8 mouse cellular contexts compared by ENCODE assay signal in the genomic region with DNA sequence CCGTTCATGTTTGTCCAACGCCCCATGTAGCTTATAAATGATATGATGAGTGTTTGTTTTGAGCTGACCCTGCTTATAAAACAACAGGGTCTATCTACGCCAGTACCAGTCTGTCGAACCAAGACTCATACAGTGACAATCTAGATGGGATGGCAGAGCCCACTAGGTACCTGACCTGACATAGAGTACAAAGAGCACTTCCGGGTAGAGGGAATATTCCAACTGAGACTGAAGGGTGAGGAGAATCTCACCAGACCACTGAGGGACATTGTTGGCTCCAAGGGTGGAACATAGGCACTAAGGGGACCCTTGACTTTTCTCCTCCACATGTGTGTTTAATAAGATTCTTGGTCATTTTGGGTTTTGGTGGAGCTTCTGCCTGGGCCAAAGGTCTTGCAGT. TPM values are rescaled to one million over a fixed set of nuclear protein-coding genes. Genes with fewer than 3 reads are reported as not detected.
DNase-seq lines count a peak whose midpoint lies in the region; ATAC-seq and TF ChIP-seq lines count a peak whose summit lies in the region.

No protein-coding gene starts in this region.

- peaks cover 17% of the 10 kb centered on the region for H3K4me1 ChIP-seq in embryonic facial prominence, embryonic 13.5 days
- peaks cover 15% of the 10 kb centered on the region for H3K4me1 ChIP-seq in hindbrain, embryonic 16.5 days (ENCODE audit: control insufficient read depth, insufficient read depth, low read depth, low read length)
- peaks cover 11% of the 10 kb centered on the region for H3K4me1 ChIP-seq in midbrain, postnatal 0 days (ENCODE audit: insufficient read depth, low read length)

- peak overlapping the region; percentile 83 for H3K4me3 ChIP-seq in left cerebral cortex, adult 2 months
- peak overlapping the region; percentile 64 for H3K4me3 ChIP-seq in embryonic facial prominence, embryonic 13.5 days
- H3K4me3 ChIP-seq in hindbrain, embryonic 16.5 days (ENCODE audit: low read length): peak overlapping the region; percentile 56
- H3K4me3 ChIP-seq in midbrain, postnatal 0 days (ENCODE audit: low read depth, low read length): peak overlapping the region; percentile 45

- WGBS in embryonic facial prominence, embryonic 13.5 days: 50% methylated on average over 5 of the region's 5 CpGs
- WGBS in hindbrain, embryonic 16.5 days: 42% methylated on average over 5 of the region's 5 CpGs
- 43% methylated on average over 5 of the region's 5 CpGs for WGBS in midbrain, postnatal 0 days

- H3K27me3 ChIP-seq in embryonic facial prominence, embryonic 13.5 days: no peaks in the 10 kb centered on the region
- no peaks in the 10 kb centered on the region for H3K27me3 ChIP-seq in hindbrain, embryonic 16.5 days (replicated peaks; ENCODE audit: control insufficient read depth, insufficient read depth, low read length)
- H3K27me3 ChIP-seq in midbrain, postnatal 0 days (ENCODE audit: insufficient read depth, low read length): no peaks in the 10 kb centered on the region

- H3K36me3 ChIP-seq in embryonic facial prominence, embryonic 13.5 days: peaks cover 21% of the 10 kb centered on the region; the same call in 1 of the 2 replicates
- H3K36me3 ChIP-seq in hindbrain, embryonic 16.5 days (ENCODE audit: control insufficient read depth, insufficient read depth, low read length): no peaks in the 10 kb centered on the region
- no peaks in the 10 kb centered on the region for H3K36me3 ChIP-seq in midbrain, postnatal 0 days (ENCODE audit: insufficient read depth, low read length)

- peak overlapping the region; percentile 83 for H3K9ac ChIP-seq in embryonic facial prominence, embryonic 13.5 days
- H3K9ac ChIP-seq in hindbrain, embryonic 16.5 days (ENCODE audit: low read depth, low read length): peak overlapping the region; percentile 71
- peak overlapping the region; percentile 55 for H3K9ac ChIP-seq in midbrain, postnatal 0 days (replicated peaks; ENCODE audit: low read length, poor library complexity, severe bottlenecking)

- intact Hi-C loops in left cerebral cortex, adult 2 months (cut with DNase I): no loop called here

- peak overlapping the region; percentile 75 for H3K4me2 ChIP-seq in embryonic facial prominence, embryonic 13.5 days
- peak overlapping the region; percentile 91 for H3K4me2 ChIP-seq in hindbrain, embryonic 16.5 days (ENCODE audit: low read length)
- H3K4me2 ChIP-seq in midbrain, postnatal 0 days (ENCODE audit: low read depth, low read length, poor library complexity, severe bottlenecking): peak overlapping the region; percentile 85

- TF ChIP-seq CTCF in left cerebral cortex, adult 2 months (IDR thresholded peaks at IDR 0.05): no peak
- TF ChIP-seq CTCF in midbrain, postnatal 0 days (IDR thresholded peaks at IDR 0.05): no peak

- DNase-seq in left cerebral cortex, adult 2 months (ENCODE audit: extremely low spot score in 1 of 2, low spot score in 2 of 2): no peak
- DNase-seq in left cerebral cortex, adult 11 months (ENCODE audit: low spot score): no peak
- DNase-seq in midbrain, postnatal 0 days (ENCODE audit: low spot score): no peak
- no peak for DNase-seq in left cerebral cortex, adult 9 months (ENCODE audit: low spot score in 2 of 2)
- DNase-seq in urinary bladder, postnatal 4 days (ENCODE audit: low spot score in 2 of 2): no peak

- no peak for ATAC-seq in embryonic facial prominence, embryonic 13.5 days (ENCODE audit: insufficient number of reproducible peaks, insufficient read depth, low FRiP score, low TSS enrichment, low read depth)
- no peak for ATAC-seq in hindbrain, embryonic 16.5 days
- ATAC-seq in midbrain, postnatal 0 days (ENCODE audit: low FRiP score): no peak
- ATAC-seq in monocyte, adult 5-6 weeks (replicated peaks; ENCODE audit: insufficient number of reproducible peaks, low FRiP score, low TSS enrichment, poor library complexity, severe bottlenecking): no peak

- H3K27ac ChIP-seq in left cerebral cortex, adult 2 months: peak overlapping the region; percentile 100; the same call in 1 of the 2 replicates
- H3K27ac ChIP-seq in embryonic facial prominence, embryonic 13.5 days: peak overlapping the region; percentile 65
- H3K27ac ChIP-seq in hindbrain, embryonic 16.5 days (ENCODE audit: low read depth, low read length): no peak overlapping the region; the same call in 1 of the 2 replicates
- H3K27ac ChIP-seq in midbrain, postnatal 0 days (ENCODE audit: low read depth, low read length): peak overlapping the region; percentile 65

- H3K9me3 ChIP-seq in embryonic facial prominence, embryonic 13.5 days: no peaks in the 10 kb centered on the region
- H3K9me3 ChIP-seq in hindbrain, embryonic 16.5 days (ENCODE audit: control insufficient read depth, low read length): no peaks in the 10 kb centered on the region
- H3K9me3 ChIP-seq in midbrain, postnatal 0 days (ENCODE audit: low read length): no peaks in the 10 kb centered on the region

RNA-seq across cellular contexts. Expression of a gene that starts 1.3 kb away (rescaled TPM):
- total RNA-seq in left cerebral cortex, adult 2 months (2021): 10 to 100 TPM; 42.7 to 46.8 TPM
- polyA plus RNA-seq in embryonic facial prominence, embryonic 13.5 days (2015; fragmentation: Nextera tagmentation; extraction: Ambion mirVana): 36.2 and 38.2 TPM in 2 replicates
- 39.9 and 41.5 TPM in 2 replicates for polyA plus RNA-seq in hindbrain, embryonic 16.5 days (2015; fragmentation: Nextera tagmentation; extraction: Ambion mirVana)
- total RNA-seq in midbrain, postnatal 0 days (2014; rRNA removed): 34.8 and 40.1 TPM in 2 replicates
- polyA plus RNA-seq in midbrain, postnatal 0 days (2015; fragmentation: Nextera tagmentation; extraction: Ambion mirVana): 33.4 and 33.9 TPM in 2 replicates
- 11.5 to 32.0 TPM (median 14.7 TPM) in 3 replicates for total RNA-seq in monocyte, adult 5-6 weeks (2017)

RNA-seq across cellular contexts. Expression of a gene that starts 17.1 kb away (rescaled TPM):
- 1 to 10 TPM; 2.4 to 3.8 TPM for total RNA-seq in left cerebral cortex, adult 2 months (2021)
- polyA plus RNA-seq in embryonic facial prominence, embryonic 13.5 days (2015; fragmentation: Nextera tagmentation; extraction: Ambion mirVana): 1.6 and 1.9 TPM in 2 replicates
- polyA plus RNA-seq in hindbrain, embryonic 16.5 days (2015; fragmentation: Nextera tagmentation; extraction: Ambion mirVana): 3.1 and 4.4 TPM in 2 replicates
- 3.1 and 4.7 TPM in 2 replicates for total RNA-seq in midbrain, postnatal 0 days (2014; rRNA removed)
- polyA plus RNA-seq in midbrain, postnatal 0 days (2015; fragmentation: Nextera tagmentation; extraction: Ambion mirVana): 6.1 and 6.2 TPM in 2 replicates
- total RNA-seq in monocyte, adult 5-6 weeks (2017): 0.19 to 0.32 TPM in 2 of 3 replicates, not detected in the other

RNA-seq across cellular contexts. Expression of a gene that starts 42.2 kb away (rescaled TPM):
- total RNA-seq in left cerebral cortex, adult 2 months (2021): 10 to 100 TPM; 13.2 to 14.6 TPM
- 57.3 and 64.0 TPM in 2 replicates for polyA plus RNA-seq in embryonic facial prominence, embryonic 13.5 days (2015; fragmentation: Nextera tagmentation; extraction: Ambion mirVana)
- 39.9 and 42.9 TPM in 2 replicates for polyA plus RNA-seq in hindbrain, embryonic 16.5 days (2015; fragmentation: Nextera tagmentation; extraction: Ambion mirVana)
- 50.9 and 56.9 TPM in 2 replicates for total RNA-seq in midbrain, postnatal 0 days (2014; rRNA removed)
- 31.4 and 32.3 TPM in 2 replicates for polyA plus RNA-seq in midbrain, postnatal 0 days (2015; fragmentation: Nextera tagmentation; extraction: Ambion mirVana)
- total RNA-seq in monocyte, adult 5-6 weeks (2017): 230 to 263 TPM (median 254 TPM) in 3 replicates

RNA-seq across cellular contexts. Expression of a gene that starts 50.5 kb away (rescaled TPM):
- total RNA-seq in left cerebral cortex, adult 2 months (2021): not detected
- not detected in 2 replicates for polyA plus RNA-seq in embryonic facial prominence, embryonic 13.5 days (2015; fragmentation: Nextera tagmentation; extraction: Ambion mirVana)
- polyA plus RNA-seq in hindbrain, embryonic 16.5 days (2015; fragmentation: Nextera tagmentation; extraction: Ambion mirVana): 0.79 and 1.5 TPM in 2 replicates
- 1.8 and 2.2 TPM in 2 replicates for total RNA-seq in midbrain, postnatal 0 days (2014; rRNA removed)
- polyA plus RNA-seq in midbrain, postnatal 0 days (2015; fragmentation: Nextera tagmentation; extraction: Ambion mirVana): 1.2 and 1.4 TPM in 2 replicates
- 1.9 TPM in 1 of 3 replicates, not detected in the others for total RNA-seq in monocyte, adult 5-6 weeks (2017)

RNA-seq across cellular contexts. Expression of a gene that starts 53.0 kb away (rescaled TPM):
- 100 to 1,000 TPM; 110 to 122 TPM for total RNA-seq in left cerebral cortex, adult 2 months (2021)
- polyA plus RNA-seq in embryonic facial prominence, embryonic 13.5 days (2015; fragmentation: Nextera tagmentation; extraction: Ambion mirVana): 10.2 and 11.7 TPM in 2 replicates
- polyA plus RNA-seq in hindbrain, embryonic 16.5 days (2015; fragmentation: Nextera tagmentation; extraction: Ambion mirVana): 124 and 126 TPM in 2 replicates
- total RNA-seq in midbrain, postnatal 0 days (2014; rRNA removed): 160 and 172 TPM in 2 replicates
- 104 and 107 TPM in 2 replicates for polyA plus RNA-seq in midbrain, postnatal 0 days (2015; fragmentation: Nextera tagmentation; extraction: Ambion mirVana)
- total RNA-seq in monocyte, adult 5-6 weeks (2017): not detected in 3 replicates
